Mouse (Mus musculus) 3T3-L1 (cell line): ENCODE measurements at regions not wholly inside any gene's neighbourhood (a gene's known extent, or its start where the extent isn't known, plus 50 kb on each side); places are given as distances from the start of the nearest gene placed in this dataset.
A peak's percentile ranks its signal among the peaks of the same experiment; 100 is the strongest.

ENCODE experiments used
- DNase-seq: peaks from one replicate; pipeline ENCODE4 v3.0.0-alpha.2; 2015; ENCODE audit warnings: low read depth, low spot score

DNA sequence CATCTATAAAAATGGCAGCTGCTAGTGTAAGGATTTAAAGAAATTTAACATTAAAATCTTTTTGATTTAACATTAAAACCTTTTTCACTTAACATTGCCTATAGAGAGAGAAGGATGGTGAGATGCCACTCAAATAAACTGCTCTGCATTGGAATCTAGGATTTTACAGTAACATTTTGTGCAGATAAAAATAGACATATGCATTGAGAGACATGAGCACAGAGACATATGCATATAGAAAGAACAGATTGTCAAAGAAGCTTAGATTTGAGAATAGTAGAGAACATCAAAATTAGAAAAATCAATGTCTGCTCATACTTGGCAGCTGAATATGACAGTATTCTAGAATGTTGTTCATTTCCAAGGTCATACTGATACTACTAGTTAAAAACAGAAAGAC is 220.2 kb downstream of the Arap2 start:
- DNase-seq, result no peak

- DNase-seq, result no peak
Observed at GRCm38 (mm10) chr5:62539304-62539703, 226.7 kb downstream of the Arap2 start.

DNA sequence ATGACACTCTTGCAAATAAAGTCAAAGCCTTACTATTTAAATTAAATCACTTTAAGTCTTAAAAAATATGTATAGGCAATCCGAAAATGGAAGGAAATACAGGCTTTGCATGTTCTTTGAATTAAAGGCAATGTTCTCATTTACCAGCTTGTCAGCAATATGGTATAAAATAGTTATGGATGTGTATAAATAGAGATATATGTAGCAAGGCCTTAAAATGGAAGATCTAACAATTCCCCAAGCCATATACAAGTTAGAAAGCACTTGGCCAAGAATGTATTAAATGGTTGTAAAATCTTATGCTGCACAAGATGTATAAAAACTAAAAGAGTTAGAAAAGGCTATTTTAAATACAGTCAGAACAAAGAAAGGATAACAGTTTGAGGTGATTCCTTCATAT is 254.1 kb downstream of the Arap2 start:
- no peak for DNase-seq

- peak; percentile 43 for DNase-seq
Observed at GRCm38 (mm10) chr5:62483521-62483920, 282.4 kb downstream of the Arap2 start.

DNA sequence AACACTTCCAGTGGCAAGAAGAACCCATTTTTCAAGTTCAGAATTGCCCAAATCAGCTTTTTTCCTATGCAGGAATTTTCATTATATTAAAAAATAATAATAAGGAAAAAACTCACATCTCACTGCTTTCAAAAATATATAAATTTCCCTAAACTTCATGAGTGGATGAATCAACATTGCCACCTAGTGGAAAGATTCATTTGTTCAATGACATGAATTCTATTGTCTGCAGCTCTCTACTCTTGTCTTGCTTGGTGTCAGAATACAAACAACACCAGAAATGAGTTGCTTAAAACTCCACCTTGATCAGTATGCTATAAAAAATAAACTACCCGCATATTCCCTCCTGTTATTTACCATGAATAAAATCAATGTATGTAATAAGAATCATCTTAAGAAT is 285.0 kb downstream of the Arap2 start:
- DNase-seq, result peak; percentile 62

GRCm38 (mm10) chr5:62473412-62473811 is 292.5 kb downstream of the Arap2 start:
- DNase-seq, result no peak

GRCm38 (mm10) chr5:62466802-62467201 is 299.2 kb downstream of the Arap2 start:
- no peak for DNase-seq

GRCm38 (mm10) chr5:62462574-62462973 is 303.4 kb downstream of the Arap2 start:
- no peak for DNase-seq
